Mouse (Mus musculus): ENCODE measurements around the gene Dync2li1.

Dync2li1 gene

DNA sequence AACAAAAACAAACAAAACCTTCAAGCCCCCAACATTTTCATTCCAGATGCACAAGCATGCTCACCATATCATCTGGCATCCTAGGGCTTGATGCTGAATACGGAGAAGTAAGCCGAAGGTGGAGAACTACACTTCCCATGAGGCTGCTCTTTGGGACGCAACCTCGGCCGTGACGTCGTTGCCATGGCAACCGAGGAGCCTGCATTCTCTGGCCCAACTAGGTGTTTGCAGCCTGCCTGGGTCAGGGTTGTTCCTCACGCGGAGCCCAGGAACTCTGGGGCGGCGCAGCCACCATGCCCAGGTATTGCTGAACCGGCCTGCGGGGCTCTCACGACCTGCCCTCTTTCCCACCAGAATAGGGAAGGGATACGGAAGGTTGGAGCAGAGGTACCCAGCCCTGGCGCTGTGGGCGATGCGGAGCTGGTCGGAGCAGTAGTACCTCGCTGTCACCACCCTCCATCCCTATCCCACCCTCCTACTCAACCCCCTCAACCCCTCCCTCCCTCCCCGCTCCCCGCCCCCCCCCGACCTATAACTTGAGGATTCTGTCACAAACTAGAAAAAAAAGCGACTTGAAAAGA is at the start of gene Dync2li1:
Gene Dync2li1 (plus strand): TSS at position 221 of the 581 bp plus-strand sequence.
- peak; percentile 72 to 86 for DNase-seq (ENCODE audit: low spot score in 2 of 2)

- no peak for DNase-seq (ENCODE audit: low spot score in 2 of 2)
Observed at GRCm38 (mm10) chr17:84576621-84577293, 49.5 kb upstream of the Dync2li1 start.

- no peak for DNase-seq (ENCODE audit: low spot score in 2 of 2)
Observed at GRCm38 (mm10) chr17:84579249-84579648, 47.0 kb upstream of the Dync2li1 start.

DNA sequence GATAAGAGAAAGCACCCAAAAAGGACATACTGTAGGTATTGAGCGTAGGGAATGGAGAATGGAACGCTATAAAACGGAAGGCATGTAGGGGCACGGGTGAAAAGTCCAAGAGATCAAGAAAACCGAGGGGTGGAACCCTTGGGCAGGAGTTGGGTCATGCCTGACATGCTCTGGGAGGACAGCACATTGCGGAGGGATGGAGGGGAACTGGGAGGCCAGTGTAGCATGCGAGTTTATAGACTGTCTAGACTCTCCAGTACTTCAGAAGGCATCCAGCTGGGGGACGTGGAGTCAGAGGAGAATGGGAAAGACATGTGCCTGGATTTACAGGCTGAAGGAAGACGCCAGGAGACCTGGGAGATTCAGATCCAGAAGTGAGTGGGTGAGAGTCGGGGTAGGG is 46.5 kb upstream of the Dync2li1 start:
- DNase-seq (ENCODE audit: low spot score in 2 of 2), result no peak

DNA sequence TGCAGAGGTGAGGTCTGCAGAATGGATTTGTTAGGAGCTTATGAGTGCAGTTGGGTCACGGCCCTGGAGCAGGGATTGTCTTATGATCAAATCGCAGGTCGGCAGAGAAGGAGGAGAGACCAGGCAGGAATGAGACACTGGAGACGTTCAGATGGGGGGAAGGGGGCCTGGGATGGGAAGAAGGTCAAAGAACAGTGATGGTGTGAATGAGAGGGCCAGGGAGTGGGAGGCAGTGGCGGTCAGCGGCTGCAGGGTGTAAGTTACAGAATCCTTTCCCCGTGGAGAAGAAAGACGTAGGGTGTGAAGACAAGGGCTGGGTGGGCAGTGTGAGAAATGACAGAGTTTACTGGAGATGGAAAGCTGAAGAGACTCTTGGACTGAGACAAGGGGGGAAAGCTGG is 45.5 kb upstream of the Dync2li1 start:
- DNase-seq (ENCODE audit: low spot score in 2 of 2), result no peak

DNA sequence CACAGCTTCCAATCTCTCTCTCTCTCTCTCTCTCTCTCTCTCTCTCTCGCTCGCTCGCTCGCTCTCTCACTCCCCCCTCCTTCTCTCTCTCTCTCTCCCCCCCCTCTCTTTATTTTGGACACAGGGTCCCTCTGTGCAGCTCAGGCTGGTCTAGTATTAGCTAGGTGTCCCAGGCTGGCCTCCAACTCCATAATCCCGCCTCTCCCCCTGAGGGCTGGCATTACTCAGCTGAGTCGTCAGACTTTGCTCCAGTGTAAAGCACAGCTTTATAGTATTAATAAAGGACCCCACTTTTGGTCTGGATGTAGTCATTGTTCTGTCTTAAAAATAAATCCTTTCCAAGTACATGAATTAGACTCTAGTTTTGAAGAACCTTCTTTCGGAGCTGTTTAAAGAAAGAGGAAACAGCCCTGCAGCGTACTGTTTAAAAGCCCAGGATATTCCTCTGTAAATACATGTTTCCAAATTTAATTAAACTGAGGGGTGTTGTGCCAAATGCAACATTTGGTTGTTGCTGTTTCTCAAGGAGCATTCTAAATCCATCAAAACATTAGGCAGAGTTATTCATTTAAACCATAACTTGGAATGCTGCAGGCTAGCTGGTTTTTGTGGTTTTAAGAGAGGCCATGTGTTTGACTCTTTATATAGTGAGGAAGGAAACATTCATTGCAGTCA is 44.4 kb upstream of the Dync2li1 start:
- DNase-seq (ENCODE audit: low spot score in 2 of 2), result no peak

- DNase-seq (ENCODE audit: low spot score in 2 of 2), result no peak
Observed at GRCm38 (mm10) chr17:84584107-84584506, 42.2 kb upstream of the Dync2li1 start.

GRCm38 (mm10) chr17:84585104-84585503 is 41.2 kb upstream of the Dync2li1 start:
- DNase-seq (ENCODE audit: low spot score in 2 of 2), result no peak

- no peak for DNase-seq (ENCODE audit: low spot score in 2 of 2)
Observed at GRCm38 (mm10) chr17:84590065-84590464, 36.2 kb upstream of the Dync2li1 start.

DNA sequence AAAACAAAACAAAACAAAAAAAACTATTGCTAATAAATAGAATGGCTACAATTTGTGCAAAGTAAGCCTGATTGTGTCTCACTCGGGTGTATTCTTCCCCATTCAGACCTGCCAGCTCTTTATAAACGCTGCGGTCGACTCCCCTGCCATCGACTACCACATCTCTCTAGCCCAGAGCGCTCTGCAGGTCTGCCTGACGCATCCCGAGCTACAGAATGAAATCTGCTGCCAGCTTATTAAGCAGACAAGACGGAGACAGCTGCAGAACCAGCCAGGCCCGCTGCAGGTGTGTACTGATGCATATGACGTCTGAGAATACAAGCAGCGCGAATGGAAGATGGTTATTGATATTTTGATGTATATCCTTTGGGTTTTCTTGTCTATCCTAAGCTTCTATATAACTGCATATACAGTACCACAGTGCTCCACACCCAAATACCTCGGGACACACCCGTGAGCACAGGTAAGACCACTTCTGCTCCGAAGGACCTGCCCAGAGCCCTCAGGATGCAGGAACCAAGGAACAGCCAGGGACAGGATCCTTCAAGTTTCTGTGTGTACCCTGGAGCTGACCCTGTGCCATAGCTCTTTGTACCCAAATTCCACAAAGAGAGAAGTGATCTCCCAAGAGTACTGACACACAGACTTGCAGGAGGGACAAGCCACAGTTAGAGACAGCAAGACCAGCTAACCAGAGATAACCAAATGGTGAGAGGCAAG is 34.7 kb upstream of the Dync2li1 start:
- no peak for DNase-seq (ENCODE audit: low spot score in 2 of 2)

- DNase-seq (ENCODE audit: low spot score in 2 of 2), result no peak
Observed at GRCm38 (mm10) chr17:84596015-84596441, 30.3 kb upstream of the Dync2li1 start.

DNA sequence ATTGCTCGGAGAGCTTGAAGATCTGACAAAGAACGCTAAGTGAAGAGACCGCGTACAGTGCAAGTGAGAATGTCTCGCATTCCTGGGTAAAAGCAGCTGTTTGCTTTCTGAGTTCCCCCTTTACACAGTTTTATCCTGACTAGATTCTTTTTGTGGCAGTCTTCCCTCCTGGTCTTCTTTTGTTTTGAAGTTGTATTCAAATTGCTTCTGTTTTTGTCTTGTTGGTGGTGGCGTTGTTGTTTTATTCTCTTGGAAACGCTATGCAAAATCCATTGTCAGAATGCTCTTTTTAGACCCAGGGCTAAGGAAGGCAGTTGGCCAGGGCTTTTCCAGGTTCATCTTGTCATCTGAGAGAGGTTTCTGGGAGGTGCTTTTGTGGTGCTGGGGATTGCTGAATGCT is 29.8 kb upstream of the Dync2li1 start:
- DNase-seq (ENCODE audit: low spot score in 2 of 2), result no peak

- no peak for DNase-seq (ENCODE audit: low spot score in 2 of 2)
Observed at GRCm38 (mm10) chr17:84597859-84598258, 28.4 kb upstream of the Dync2li1 start.

DNA sequence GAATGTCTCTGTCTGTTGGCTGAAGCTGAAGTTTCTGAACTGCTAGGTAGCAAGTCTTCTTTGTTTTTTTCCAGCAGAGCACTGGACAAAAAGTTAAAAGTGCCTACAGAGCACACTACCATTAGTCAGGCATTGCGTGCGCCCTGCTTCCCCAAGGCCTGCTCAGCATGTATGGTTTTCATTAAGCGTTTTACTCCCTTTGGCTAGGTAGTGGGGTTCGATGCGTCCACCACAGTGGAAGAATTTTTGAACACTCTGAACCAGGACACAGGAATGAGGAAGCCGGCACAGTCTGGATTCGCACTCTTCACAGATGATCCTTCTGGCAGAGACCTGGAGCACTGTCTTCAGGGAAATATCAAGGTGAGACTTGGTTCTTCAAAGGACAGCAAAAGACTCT is 27.4 kb upstream of the Dync2li1 start:
- no peak for DNase-seq (ENCODE audit: low spot score in 2 of 2)

DNA sequence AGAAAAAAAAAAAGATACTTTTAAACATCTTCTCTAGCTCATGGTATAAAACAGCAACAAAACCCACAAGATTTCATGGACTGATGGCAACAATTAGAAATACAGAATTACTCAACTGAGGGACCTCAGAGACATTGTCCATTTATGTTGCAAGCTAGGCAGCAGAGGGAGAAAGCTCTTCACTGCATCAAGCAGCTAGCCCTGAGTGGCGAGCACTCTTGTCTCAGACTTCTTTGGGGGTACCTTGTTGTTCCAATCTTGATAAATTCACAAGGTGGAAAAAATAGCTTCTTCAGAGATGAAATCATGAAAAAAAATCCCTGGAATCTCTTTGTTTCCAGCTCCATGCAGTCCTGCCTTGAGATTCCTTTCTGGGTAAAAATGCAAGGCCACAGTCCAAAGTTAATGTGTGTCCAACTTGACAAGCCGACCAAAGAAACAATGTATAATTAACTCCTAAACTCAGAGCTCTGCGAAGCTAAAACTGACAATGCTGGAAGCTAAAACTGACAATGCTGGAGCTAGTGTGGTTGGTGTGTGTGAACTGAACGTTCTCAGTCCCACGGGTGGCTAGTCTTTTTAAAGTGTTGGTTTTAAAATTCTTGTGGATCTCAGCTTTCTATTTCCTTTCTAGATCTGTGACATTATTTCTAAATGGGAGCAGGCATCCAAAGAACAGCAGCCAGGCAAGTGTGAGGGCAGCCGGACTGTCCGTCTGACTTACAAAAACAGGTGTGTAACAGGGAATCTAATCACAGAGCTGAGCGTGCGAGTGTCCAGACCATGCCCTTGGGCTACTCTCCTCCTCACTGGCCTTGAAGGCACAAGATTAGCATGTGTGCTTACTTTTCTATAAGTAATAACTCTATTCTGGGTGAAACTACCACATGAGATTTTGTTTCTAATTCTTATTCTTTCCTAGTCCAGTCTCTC is 26.0 kb upstream of the Dync2li1 start:
- DNase-seq (ENCODE audit: low spot score in 2 of 2), result no peak

DNA sequence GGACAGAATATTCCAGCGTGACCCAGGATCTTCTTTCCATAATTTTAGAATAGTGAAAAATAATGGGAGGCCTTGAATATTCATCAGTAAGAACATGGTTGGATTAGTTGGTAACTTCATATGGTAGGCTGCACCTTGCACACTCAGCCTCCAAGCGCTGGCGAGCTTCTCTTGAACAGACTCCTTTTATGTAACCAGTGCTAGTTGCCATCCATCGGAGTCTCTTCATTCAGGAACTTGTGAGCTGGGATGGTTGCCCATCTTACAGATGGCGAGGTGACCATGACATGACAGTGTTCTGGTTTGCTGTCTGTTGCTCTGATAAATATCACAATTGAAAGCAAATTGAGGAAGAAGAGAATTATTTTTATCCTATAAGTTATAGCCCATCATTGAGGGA is 24.5 kb upstream of the Dync2li1 start:
- DNase-seq (ENCODE audit: low spot score in 2 of 2), result no peak

DNA sequence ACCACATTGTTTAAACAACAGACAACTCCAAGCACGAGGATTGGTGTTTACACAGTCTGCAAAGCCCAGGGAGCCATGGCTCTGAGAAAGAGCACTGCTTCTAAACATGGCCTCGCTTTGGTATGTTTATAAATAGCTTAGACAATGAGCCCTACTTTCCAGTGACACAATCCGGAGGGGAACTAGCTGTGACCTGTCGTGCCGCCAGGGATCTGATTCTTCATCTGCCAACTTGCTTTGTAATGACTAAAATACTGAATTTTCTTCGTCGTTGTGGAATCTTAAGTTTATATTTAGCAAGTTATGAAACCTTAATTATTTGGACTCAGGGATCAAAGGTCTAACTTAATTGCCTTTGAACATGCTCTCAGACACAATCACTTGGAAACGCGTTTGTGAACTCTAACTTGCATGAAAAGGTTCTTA is 23.1 kb upstream of the Dync2li1 start:
- no peak for DNase-seq (ENCODE audit: low spot score in 2 of 2)

- DNase-seq (ENCODE audit: low spot score in 2 of 2), result no peak
Observed at GRCm38 (mm10) chr17:84603709-84604420, 22.4 kb upstream of the Dync2li1 start.

DNA sequence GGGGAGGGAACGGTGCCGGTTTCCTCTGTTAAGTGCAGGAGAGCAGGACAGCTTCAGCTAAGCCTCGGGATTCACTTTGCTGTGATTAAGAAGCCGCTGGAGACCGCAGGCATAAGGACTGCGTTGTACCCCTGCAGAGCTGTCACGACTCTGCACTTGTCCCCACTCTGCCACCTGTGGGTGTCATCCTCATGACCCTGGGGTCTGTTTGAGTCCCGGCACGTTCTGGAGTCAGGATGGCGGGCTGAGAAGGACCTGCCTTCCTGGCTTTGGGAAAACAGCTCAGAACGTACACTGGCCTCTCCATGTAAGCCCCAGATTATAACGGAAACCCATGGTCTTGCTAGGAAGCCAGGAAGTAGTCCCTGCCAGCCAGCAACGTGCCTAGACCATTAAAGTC is 19.3 kb upstream of the Dync2li1 start:
- no peak for DNase-seq (ENCODE audit: low spot score in 2 of 2)

- no peak for DNase-seq (ENCODE audit: low spot score in 2 of 2)
Observed at GRCm38 (mm10) chr17:84607617-84608016, 18.7 kb upstream of the Dync2li1 start.

DNA sequence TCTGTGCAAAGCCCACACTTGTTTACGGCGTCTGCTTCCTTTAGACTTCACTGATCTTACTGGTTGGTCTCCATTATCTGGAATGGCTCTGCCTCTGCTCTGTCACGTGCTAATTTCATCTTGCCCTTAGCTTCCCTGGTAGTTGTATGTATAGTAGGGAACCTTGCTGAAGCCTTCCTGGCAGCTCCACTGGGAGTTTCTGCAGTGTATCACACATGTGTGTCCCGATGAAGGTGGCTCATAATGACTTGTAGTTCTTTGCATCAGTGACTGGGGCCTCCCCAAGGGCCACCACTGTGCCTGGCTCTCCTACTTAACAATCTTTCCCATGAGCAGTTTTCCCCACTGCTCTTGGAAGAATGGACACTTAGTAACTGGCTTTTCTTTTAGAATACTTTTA is 17.7 kb upstream of the Dync2li1 start:
- DNase-seq (ENCODE audit: low spot score in 2 of 2), result no peak

All from cerebellum, postnatal 4 days (tissue).